Comparison of ENCODE assay signal across 9 mouse cellular contexts in genomic region chr4:45493118-45493517, GRCm38 (mm10). TPM values are rescaled to one million over a fixed set of nuclear protein-coding genes. Genes with fewer than 3 reads are reported as not detected.
DNase-seq lines count a peak whose midpoint lies in the region; ATAC-seq and TF ChIP-seq lines count a peak whose summit lies in the region.
"Had no signal": no experiment of that assay in that cellular context is flagged by ENCODE, and none has a peak within 500 bp of the region (broad histone marks: within the 10 kb centered on the region; RNA-seq: fewer than 3 reads in every experiment).

No protein-coding gene starts in this region.

- H3K4me3 ChIP-seq in erythroblast, embryonic 14.5 days (replicated peaks) = peak overlapping the region; percentile 21
- H3K4me3 ChIP-seq in kidney, embryonic 15.5 days (replicated peaks) = no peak overlapping the region
- H3K4me3 ChIP-seq in embryonic fibroblast, embryonic 13.5 days (ENCODE audit: insufficient read depth, low read length) = no peak overlapping the region
- H3K4me3 ChIP-seq in liver, embryonic 13.5 days (replicated peaks) = no peak overlapping the region

- H3K9ac ChIP-seq in kidney, embryonic 15.5 days = no peak overlapping the region
- H3K9ac ChIP-seq in liver, embryonic 13.5 days = peak overlapping the region; percentile 52

- WGBS in kidney, embryonic 15.5 days = 22% methylated on average over 7 of the region's 7 CpGs
- WGBS in liver, embryonic 13.5 days (ENCODE audit: insufficient replicate concordance) = 9% methylated on average over 7 of the region's 7 CpGs

- H3K4me1 ChIP-seq in erythroblast, embryonic 14.5 days (ENCODE audit: control insufficient read depth) = peaks cover 98% of the 10 kb centered on the region
- H3K4me1 ChIP-seq in kidney, embryonic 15.5 days = peaks cover 98% of the 10 kb centered on the region
- H3K4me1 ChIP-seq in embryonic fibroblast, embryonic 13.5 days (ENCODE audit: control insufficient read depth, insufficient read depth, low read length) = peaks cover 45% of the 10 kb centered on the region
- peaks cover 97% of the 10 kb centered on the region for H3K4me1 ChIP-seq in liver, embryonic 13.5 days (replicated peaks)

- H3K4me2 ChIP-seq in kidney, embryonic 15.5 days = peak overlapping the region; percentile 20; the same call in 1 of the 2 replicates
- H3K4me2 ChIP-seq in liver, embryonic 13.5 days = peak overlapping the region; percentile 59

- H3K27ac ChIP-seq in kidney, embryonic 15.5 days = peak overlapping the region; percentile 93
- peak overlapping the region; percentile 6; the same call in 1 of the 2 replicates for H3K27ac ChIP-seq in embryonic fibroblast, embryonic 13.5 days (ENCODE audit: insufficient read depth, low read length)
- H3K27ac ChIP-seq in liver, embryonic 13.5 days = peak overlapping the region; percentile 81

- H3K9me3 ChIP-seq in erythroblast, embryonic 14.5 days (ENCODE audit: control insufficient read depth, low read length) = no peaks in the 10 kb centered on the region
- no peaks in the 10 kb centered on the region for H3K9me3 ChIP-seq in kidney, embryonic 15.5 days (replicated peaks)
- H3K9me3 ChIP-seq in liver, embryonic 13.5 days (replicated peaks) = no peaks in the 10 kb centered on the region

- H3K36me3 ChIP-seq in erythroblast, embryonic 14.5 days (ENCODE audit: control insufficient read depth) = peaks cover 72% of the 10 kb centered on the region
- H3K36me3 ChIP-seq in kidney, embryonic 15.5 days = no peaks in the 10 kb centered on the region
- H3K36me3 ChIP-seq in liver, embryonic 13.5 days = peaks cover 10% of the 10 kb centered on the region

- no peak for ATAC-seq in erythroblast, adult 5-6 weeks (replicated peaks; ENCODE audit: low FRiP score, poor library complexity, severe bottlenecking)
- ATAC-seq in kidney, embryonic 15.5 days (replicated peaks; ENCODE audit: low FRiP score) = no peak
- peak; percentile 87 for ATAC-seq in liver, embryonic 13.5 days (ENCODE audit: low read depth)
- ATAC-seq: Patski had no signal

- no peak for TF ChIP-seq CTCF in embryonic fibroblast, embryonic 13.5 days (IDR thresholded peaks at IDR 0.05; ENCODE audit: borderline replicate concordance, insufficient read depth, low read length)

- H3K27me3 ChIP-seq in erythroblast, embryonic 14.5 days (ENCODE audit: control insufficient read depth) = no peaks in the 10 kb centered on the region
- H3K27me3 ChIP-seq in kidney, embryonic 15.5 days = no peaks in the 10 kb centered on the region
- H3K27me3 ChIP-seq in liver, embryonic 13.5 days = no peaks in the 10 kb centered on the region
- H3K27me3 ChIP-seq: Patski had no signal

- DNase-seq in kidney, postnatal 4 days = no peak
- DNase-seq in liver, embryonic 13.5 days = peak; percentile 65
- DNase-seq in left cerebral cortex, postnatal 25 days (ENCODE audit: low spot score in 2 of 2) = no peak
- no peak for DNase-seq in right cerebral cortex, postnatal 14 days

- intact Hi-C loops in left cerebral cortex, postnatal 25 days (cut with DNase I) = no loop called here

- no peak for TF ChIP-seq POLR2A in embryonic fibroblast, embryonic 13.5 days (IDR thresholded peaks at IDR 0.05; ENCODE audit: low read depth, low read length)

RNA-seq across cellular contexts. Expression of gene Shb, which starts 39.2 kb away (rescaled TPM):
- polyA plus RNA-seq in erythroblast, embryonic 14.5 days (2012) = 12.8 and 15.2 TPM in 2 replicates
- total RNA-seq in erythroblast, adult 5-6 weeks (2015; ENCODE audit: low replicate concordance) = not detected in 2 replicates
- 0.68 and 0.84 TPM in 2 replicates for total RNA-seq in erythroblast, adult 5-6 weeks (2017; ENCODE audit: low replicate concordance)
- 3.8 and 4.9 TPM in 2 replicates for polyA plus RNA-seq in kidney, embryonic 15.5 days (2015; fragmentation: Nextera tagmentation; extraction: Ambion mirVana)
- 11.4 and 11.9 TPM in 2 replicates for polyA plus RNA-seq in embryonic fibroblast, embryonic 13.5 days (2011; ENCODE audit: insufficient read length, low read depth, missing spikeins)
- polyA plus RNA-seq in liver, embryonic 13.5 days (2015; fragmentation: Nextera tagmentation; extraction: Ambion mirVana) = 2.3 and 3.0 TPM in 2 replicates
- total RNA-seq in left cerebral cortex, postnatal 25 days (2021) = 10 to 100 TPM in 1 of 2 experiments, 1 to 10 TPM in 1; 9.0 to 11.8 TPM

Comparison
In these comparisons a context has a peak if more than half of its experiments do, and no peak if none do; other contexts are left out.
1. H3K27ac ChIP-seq: peak in every context shown above with its lines; median percentile 93 in kidney, embryonic 15.5 days; 81 in liver, embryonic 13.5 days; 6 in embryonic fibroblast, embryonic 13.5 days.